Mouse (Mus musculus): ENCODE results near the gene Pgap2.

- TF ChIP-seq CTCF (conservative IDR thresholded peaks at IDR 0.05; ENCODE audit: low read length) (no peak), NANOG (IDR thresholded peaks at IDR 0.05; ENCODE audit: borderline replicate concordance, low read length) (no peak)
These were observed 5.6 kb upstream of the Pgap2 start for GRCm38 (mm10) chr7:102204296-102204857.

Measured in E14TG2a.4 (cell line).